Mouse (Mus musculus) liver, adult 2 months (tissue): ENCODE data around the gene Bcas3. TPM values are rescaled to one million over a fixed set of nuclear protein-coding genes. Genes with fewer than 3 reads are reported as not detected.

Experiments used
- DNase-seq: peaks from one replicate; pipeline ENCODE4 v3.0.0-alpha.2; 2011; ENCODE audit warnings: low read depth, low spot score; ENCODE audit errors: extremely low read depth
- H3K27ac ChIP-seq: fragments of 200-500 bp; replicated peaks from 2 replicates; pipeline ENCODE4 v1.5.1; 2012; ENCODE audit warnings: low read depth, mild to moderate bottlenecking, control low read depth, inconsistent platforms, low read length; ENCODE audit not compliant: insufficient read depth
- H3K27me3 ChIP-seq: fragments of 200-500 bp; 2 replicates; pipeline ENCODE4 v1.6.1; 2012; ENCODE audit warnings: mild to moderate bottlenecking, moderate library complexity, low read length, inconsistent platforms; ENCODE audit not compliant: control insufficient read depth, insufficient read depth
- H3K36me3 ChIP-seq: fragments of 200-500 bp; 2 replicates; pipeline ENCODE4 v1.6.1; 2012; ENCODE audit warnings: low read length, inconsistent platforms; ENCODE audit not compliant: control insufficient read depth, insufficient read depth
- H3K4me1 ChIP-seq: fragments of 200-500 bp; 2 replicates; pipeline ENCODE4 v1.6.1; 2011; ENCODE audit warnings: low read length; ENCODE audit not compliant: control insufficient read depth, insufficient read depth
- H3K4me3 ChIP-seq: fragments of 200-500 bp; 2 replicates; pipeline ENCODE4 v1.5.1; 2011; ENCODE audit warnings: low read depth, mild to moderate bottlenecking, control low read depth, low read length, moderate library complexity; ENCODE audit not compliant: insufficient read depth
- H3K79me2 ChIP-seq: fragments of 200-500 bp; 2 replicates; pipeline ENCODE4 v1.6.1; 2012; ENCODE audit warnings: inconsistent platforms, mild to moderate bottlenecking, low read length, moderate library complexity; ENCODE audit not compliant: control insufficient read depth, insufficient read depth
- H3K9ac ChIP-seq: fragments of 200-500 bp; 2 replicates; pipeline ENCODE4 v1.6.1; 2012; ENCODE audit warnings: low read depth, mild to moderate bottlenecking, control low read depth, inconsistent platforms, low read length
- CTCF ChIP-seq: fragments of 200-500 bp; IDR thresholded peaks from 2 replicates; pipeline ENCODE4 v1.5.1; 2011; ENCODE audit warnings: low read depth, low read length, control low read depth
- POLR2A ChIP-seq: fragments of 200-500 bp; IDR thresholded peaks from 2 replicates; pipeline ENCODE4 v1.6.1; 2011; ENCODE audit warnings: low read length, control low read depth; ENCODE audit not compliant: insufficient read depth; ENCODE audit errors: extremely low read depth
- WGBS: fragments of 180-500 bp; shearing (Covaris S2); methylation state at CpG from one replicate; pipeline ENCODE4 v1.1.7; 2018; 5-methylcytosine and 5-hydroxymethylcytosine counted together
- polyA plus RNA-seq: library from polyadenylated mRNA; depleted of rRNA; stranded (reverse); fragments of >200 nt; gene quantifications from 2 replicates; pipeline ENCODE4 v1.2.3, GENCODE M21; 2012
- total RNA-seq: library from RNA; depleted of rRNA; stranded (reverse); fragments of >200 nt; gene quantifications from 2 replicates; pipeline ENCODE4 v1.2.3, GENCODE M21; 2014

Gene Bcas3
- total and polyA plus RNA-seq, 2 experiments: 16.5 to 21.4 TPM

DNA sequence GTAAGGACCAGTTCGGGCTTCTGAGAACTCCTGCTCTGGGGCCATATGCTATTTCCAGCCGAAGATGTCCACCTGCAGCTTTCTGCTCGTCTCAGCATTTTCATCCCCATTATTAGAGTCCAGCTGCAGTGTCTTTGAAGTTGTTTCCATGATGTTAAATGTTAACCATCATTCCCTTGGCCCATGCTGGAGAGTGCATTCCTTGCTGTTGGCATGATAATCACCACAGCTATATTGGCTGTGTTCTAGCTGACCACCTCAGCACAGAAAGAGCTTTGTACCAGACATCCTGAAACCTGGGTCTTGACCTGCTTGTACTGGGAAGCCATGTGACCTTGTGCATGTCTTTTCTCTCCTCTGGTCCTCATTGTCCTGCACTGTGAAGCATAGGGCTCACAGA is 410.7 kb downstream of the Bcas3 start:
- Histone ChIP-seq H3K27me3 (no peaks in the 10 kb centered on the region), H3K27ac (no peak overlapping the region), H3K79me2 (no peaks in the 10 kb centered on the region), H3K9ac (no peak overlapping the region), H3K36me3 (no peaks in the 10 kb centered on the region), H3K4me3 (no peak overlapping the region), H3K4me1 (no peaks in the 10 kb centered on the region; the same call in 1 of the 2 replicates)
- no peak for TF ChIP-seq CTCF
- no peak for TF ChIP-seq POLR2A
- WGBS: 73% methylated on average over 3 of the region's 3 CpGs
- DNase-seq: peak; percentile 25

DNA sequence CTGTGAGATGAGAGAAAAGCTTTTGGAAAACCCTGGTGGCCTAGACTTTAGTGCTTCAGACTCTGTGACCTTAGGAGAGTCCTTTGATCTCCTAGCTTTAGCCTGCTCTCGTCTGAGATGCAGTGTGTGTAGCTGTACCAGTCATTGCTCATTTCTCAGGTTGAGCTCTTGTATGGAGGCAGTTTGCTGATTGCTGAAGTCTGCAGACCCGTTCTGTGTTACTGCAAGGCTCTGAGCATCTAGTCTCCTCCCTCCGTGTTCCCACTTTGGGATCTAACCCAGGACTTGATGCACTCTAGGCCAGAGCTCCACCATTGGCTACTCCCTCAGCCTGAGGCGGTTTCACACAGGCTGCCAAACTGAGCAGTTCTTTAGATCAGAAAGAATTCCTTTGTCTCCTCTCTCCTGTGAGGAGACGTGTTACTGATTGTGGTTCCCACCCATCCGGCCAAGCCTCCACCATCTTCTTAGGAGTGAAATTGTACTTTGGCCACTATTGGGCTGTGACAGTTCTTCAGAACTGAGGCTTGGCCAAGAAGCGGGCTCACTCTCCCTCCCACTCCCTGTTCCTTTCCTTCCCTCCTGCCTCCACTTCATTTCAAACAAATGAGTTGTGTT is 413.2 kb downstream of the Bcas3 start:
- no peak for DNase-seq
- Histone ChIP-seq H3K4me3 (no peak overlapping the region), H3K4me1 (no peaks in the 10 kb centered on the region; the same call in 1 of the 2 replicates), H3K27ac (no peak overlapping the region), H3K79me2 (no peaks in the 10 kb centered on the region), H3K36me3 (no peaks in the 10 kb centered on the region), H3K9ac (no peak overlapping the region), H3K27me3 (no peaks in the 10 kb centered on the region)
- 85% methylated on average over 7 of the region's 7 CpGs for WGBS
- TF ChIP-seq CTCF: no peak

DNA sequence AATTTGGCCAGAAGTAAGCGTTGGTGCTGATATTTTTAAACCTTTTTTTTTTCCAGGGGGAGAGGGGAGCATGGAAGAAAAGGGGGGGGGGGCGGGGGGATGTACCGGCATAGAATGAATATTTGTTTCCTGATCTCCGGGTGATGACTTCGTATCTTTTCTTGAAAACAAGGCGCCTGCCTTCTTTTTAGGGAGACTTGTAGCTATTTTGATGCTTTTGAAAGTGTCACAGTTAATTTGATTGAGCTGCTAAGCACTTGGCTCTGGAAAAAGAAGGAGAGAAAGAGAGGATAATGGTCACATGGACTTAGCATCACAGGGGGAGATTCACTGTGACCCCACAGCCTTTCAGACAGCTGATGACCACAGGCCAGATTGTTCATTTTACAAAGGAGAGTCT is 413.8 kb downstream of the Bcas3 start:
- whole genome bisulfite sequencing: 83% methylated on average over 6 of the region's 6 CpGs
- Histone ChIP-seq H3K4me3 (no peak overlapping the region), H3K79me2 (no peaks in the 10 kb centered on the region), H3K27me3 (no peaks in the 10 kb centered on the region), H3K36me3 (no peaks in the 10 kb centered on the region), H3K9ac (no peak overlapping the region), H3K27ac (no peak overlapping the region), H3K4me1 (no peaks in the 10 kb centered on the region; the same call in 1 of the 2 replicates)
- no peak for TF ChIP-seq CTCF
- TF ChIP-seq POLR2A: no peak
- DNase-seq: no peak

DNA sequence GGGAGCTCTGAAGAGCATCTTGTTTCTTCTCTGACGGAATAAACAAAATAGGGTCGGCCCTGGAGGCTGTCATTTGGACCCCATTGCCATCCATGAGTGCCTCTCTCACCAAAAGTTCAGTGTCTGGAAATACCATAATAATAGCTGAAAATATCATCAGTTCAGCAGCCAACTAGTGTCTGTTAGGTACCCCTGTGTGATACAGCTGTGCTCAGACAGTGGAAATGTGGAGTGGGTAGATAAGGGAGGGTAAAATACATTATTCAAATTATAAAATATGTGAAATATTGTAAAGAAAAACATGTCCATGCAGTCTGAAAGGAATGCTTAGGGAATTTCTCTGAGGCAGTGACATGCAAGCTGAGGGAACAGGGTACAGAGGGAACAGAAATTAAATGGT is 416.8 kb downstream of the Bcas3 start:
- H3K4me3 ChIP-seq: no peak overlapping the region
- no peak for DNase-seq
- 93% methylated on average over 2 of the region's 2 CpGs for WGBS
- TF ChIP-seq POLR2A (no peak), CTCF (no peak)
- H3K9ac ChIP-seq: no peak overlapping the region
- peaks cover 3% of the 10 kb centered on the region for H3K4me1 ChIP-seq
- H3K27ac ChIP-seq: no peak overlapping the region
- no peaks in the 10 kb centered on the region for H3K27me3 ChIP-seq
- no peaks in the 10 kb centered on the region for H3K36me3 ChIP-seq
- H3K79me2 ChIP-seq: no peaks in the 10 kb centered on the region

DNA sequence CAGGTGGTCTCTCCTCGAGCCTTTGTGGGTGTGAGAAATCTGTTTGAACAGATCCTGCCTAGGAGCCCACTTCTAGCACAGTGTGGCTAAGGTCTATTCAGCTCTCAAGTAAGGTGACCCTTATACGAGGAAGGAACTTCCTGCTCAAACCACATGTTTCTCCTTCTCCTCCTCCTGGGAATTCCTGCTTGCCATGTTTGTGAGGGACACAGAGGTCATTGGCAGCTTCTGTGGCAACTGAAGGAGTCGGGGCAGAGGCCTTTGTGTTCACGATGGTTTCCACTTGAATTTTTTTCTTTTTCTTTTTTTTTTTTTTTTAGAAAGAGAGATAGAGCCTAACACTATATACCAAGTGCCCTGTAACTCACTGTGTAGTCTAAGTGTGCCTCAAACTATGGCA is 420.4 kb downstream of the Bcas3 start:
- H3K79me2 ChIP-seq: no peaks in the 10 kb centered on the region
- H3K9ac ChIP-seq: no peak overlapping the region
- H3K27me3 ChIP-seq: peaks cover 3% of the 10 kb centered on the region; the same call in 1 of the 2 replicates
- DNase-seq: no peak
- TF ChIP-seq POLR2A: no peak
- no peak overlapping the region for H3K4me3 ChIP-seq
- 75% methylated on average over 4 of the region's 4 CpGs for WGBS
- H3K27ac ChIP-seq: no peak overlapping the region
- peaks cover 16% of the 10 kb centered on the region for H3K4me1 ChIP-seq
- H3K36me3 ChIP-seq: no peaks in the 10 kb centered on the region

DNA sequence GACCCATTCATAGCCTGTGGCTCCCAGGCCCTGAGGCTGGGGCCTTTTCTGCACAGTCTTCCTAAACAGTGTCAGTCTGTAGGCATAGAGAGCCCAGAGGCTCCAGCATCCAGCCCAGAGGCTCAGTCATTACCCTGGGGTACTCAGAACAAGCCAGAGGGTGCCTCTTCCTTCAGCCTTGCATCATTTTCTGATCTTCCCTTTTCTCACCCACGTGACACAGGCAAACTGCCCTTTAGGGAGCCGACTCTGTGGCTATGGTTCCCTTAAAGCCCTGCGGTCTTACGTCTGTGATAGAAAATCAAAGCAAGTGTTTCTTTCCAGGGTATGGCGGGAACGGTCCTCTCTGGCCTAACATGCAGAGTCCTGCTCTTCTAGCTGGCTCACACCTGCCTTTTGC is 421.7 kb downstream of the Bcas3 start:
- no peak for TF ChIP-seq CTCF

More for the DNA sequence above, 421.7 kb downstream of the Bcas3 start:
- 0 out of 2 replicates have a peak overlapping the region, but pooled peaks have one; percentile 1 for H3K27ac ChIP-seq
- no peak overlapping the region for H3K4me3 ChIP-seq
- H3K79me2 ChIP-seq: no peaks in the 10 kb centered on the region
- H3K36me3 ChIP-seq: no peaks in the 10 kb centered on the region
- 60% methylated on average over 6 of the region's 6 CpGs for WGBS
- peaks cover 16% of the 10 kb centered on the region for H3K4me1 ChIP-seq
- H3K9ac ChIP-seq: no peak overlapping the region
- DNase-seq: peak; percentile 31
- H3K27me3 ChIP-seq: peaks cover 3% of the 10 kb centered on the region; the same call in 1 of the 2 replicates
